Mouse (Mus musculus) megakaryocyte, embryonic 14.5 days (primary cell): ENCODE measurements around the gene Jtb.

Experiments used
- FLI1 ChIP-seq: IDR thresholded peaks from 2 replicates; pipeline ENCODE4 v1.6.1; 2012; ENCODE audit warnings: low read length, inconsistent platforms, mixed read lengths
- GATA1 ChIP-seq: IDR thresholded peaks from 3 replicates; pipeline ENCODE4 v1.6.1; 2012; ENCODE audit warnings: mixed read lengths, low read length, inconsistent platforms, borderline replicate concordance

GRCm38 (mm10) chr3:90208662-90209061, 22.7 kb upstream of the Jtb start:
- no peak for TF ChIP-seq FLI1
- TF ChIP-seq GATA1: no peak
